Mouse (Mus musculus) forebrain, embryonic 14.5 days (tissue): ENCODE data around the gene Ccr3. TPM values are rescaled to one million over a fixed set of nuclear protein-coding genes. Genes with fewer than 3 reads are reported as not detected.
"Not testable (repeated sequence)": the region's sequence is repeated elsewhere in the genome, so short reads cannot be mapped to it uniquely, and the experiment has no call there.

ENCODE experiments used
- ATAC-seq: fragments of 200-750 bp; cut with Nextera tagmentation; 2 replicates; pipeline ENCODE4 v1.8.0; 2017; ENCODE audit warnings: mild to moderate bottlenecking, moderate library complexity
- DNase-seq: peaks from one replicate; pipeline ENCODE4 v3.0.0-alpha.2; 2015; ENCODE audit warnings: low spot score
- H3K27ac ChIP-seq: fragments of 300-500 bp; sonication (generic); 2 replicates; pipeline ENCODE4 v1.5.1; 2014; ENCODE audit warnings: low read depth, mild to moderate bottlenecking, control low read depth, low read length, moderate library complexity
- H3K27me3 ChIP-seq: fragments of 300-500 bp; sonication (generic); replicated peaks from 2 replicates; pipeline ENCODE4 v1.6.1; 2014; ENCODE audit warnings: low read length, control low read depth, mixed read lengths; ENCODE audit not compliant: control insufficient read depth, insufficient read depth
- H3K36me3 ChIP-seq: fragments of 300-500 bp; sonication (generic); 2 replicates; pipeline ENCODE4 v1.6.1; 2014; ENCODE audit warnings: low read length, control low read depth; ENCODE audit not compliant: control insufficient read depth, insufficient read depth
- H3K4me1 ChIP-seq: fragments of 300-500 bp; sonication (generic); 2 replicates; pipeline ENCODE4 v1.6.1; 2014; ENCODE audit warnings: antibody characterized with exemption, low read length, control low read depth; ENCODE audit not compliant: control insufficient read depth, insufficient read depth
- H3K4me2 ChIP-seq: fragments of 300-500 bp; sonication (generic); 2 replicates; pipeline ENCODE4 v1.6.1; 2014; ENCODE audit warnings: mild to moderate bottlenecking, control low read depth, low read length
- H3K4me3 ChIP-seq: fragments of 300-500 bp; sonication (generic); 2 replicates; pipeline ENCODE4 v1.5.1; 2014; ENCODE audit warnings: low read depth, low read length, control low read depth
- H3K9ac ChIP-seq: fragments of 300-500 bp; sonication (generic); 2 replicates; pipeline ENCODE4 v1.6.1; 2014; ENCODE audit warnings: mild to moderate bottlenecking, low read length, control low read depth, moderate library complexity
- H3K9me3 ChIP-seq: fragments of 300-500 bp; sonication (generic); replicated peaks from 2 replicates; pipeline ENCODE4 v1.6.1; 2016; ENCODE audit warnings: low read length, control low read depth, mixed read lengths; ENCODE audit not compliant: control insufficient read depth
- WGBS: fragments of 180-500 bp; shearing (Covaris S2); extraction: QIAGEN DNeasy Blood & Tissue Kit; methylation state at CpG from one replicate; pipeline ENCODE4 v1.1.7; 2014; 5-methylcytosine and 5-hydroxymethylcytosine counted together
- polyA plus RNA-seq: library from polyadenylated mRNA; unstranded; fragments of >200 nt; fragmentation: Nextera tagmentation; extraction: Ambion mirVana; gene quantifications from 2 replicates; pipeline ENCODE4 v1.2.1, GENCODE M21; 2014

Gene Ccr3
- polyA plus RNA-seq, 1 experiment from 2014 or later, result not detected

- not testable (repeated sequence) for ATAC-seq, H3K4me2 ChIP-seq, H3K36me3 ChIP-seq, H3K4me3 ChIP-seq, H3K9me3 ChIP-seq, H3K27ac ChIP-seq, DNase-seq, H3K4me1 ChIP-seq, H3K27me3 ChIP-seq, H3K9ac ChIP-seq
- WGBS, result 65% methylated on average over 3 of the region's 3 CpGs
Observed at GRCm38 (mm10) chr9:124061474-124062432, 40.0 kb downstream of the Ccr3 start.

- H3K9ac ChIP-seq, result no peak overlapping the region
- H3K27ac ChIP-seq, result no peak overlapping the region
- DNase-seq, result no peak
- no peaks in the 10 kb centered on the region for H3K27me3 ChIP-seq
- no peaks in the 10 kb centered on the region for H3K4me1 ChIP-seq
- H3K4me3 ChIP-seq, result no peak overlapping the region
- no peak overlapping the region for H3K4me2 ChIP-seq
- H3K36me3 ChIP-seq, result no peaks in the 10 kb centered on the region
- no peaks in the 10 kb centered on the region for H3K9me3 ChIP-seq
- ATAC-seq, result no peak
Observed at GRCm38 (mm10) chr9:124066572-124067103, 44.9 kb downstream of the Ccr3 start.

GRCm38 (mm10) chr9:124068098-124069058 is 46.6 kb downstream of the Ccr3 start:
- H3K9me3 ChIP-seq, result no peaks in the 10 kb centered on the region
- H3K4me2 ChIP-seq, result no peak overlapping the region
- H3K4me1 ChIP-seq, result no peaks in the 10 kb centered on the region
- no peaks in the 10 kb centered on the region for H3K27me3 ChIP-seq
- no peak overlapping the region for H3K9ac ChIP-seq
- WGBS, result 67% methylated on average over 2 of the region's 2 CpGs
- H3K27ac ChIP-seq, result no peak overlapping the region
- no peak overlapping the region for H3K4me3 ChIP-seq
- no peaks in the 10 kb centered on the region for H3K36me3 ChIP-seq
- DNase-seq (no peak), ATAC-seq (no peak)

- H3K4me3 ChIP-seq, result no peak overlapping the region
- H3K27ac ChIP-seq, result no peak overlapping the region
- H3K4me1 ChIP-seq, result no peaks in the 10 kb centered on the region
- DNase-seq, result no peak
- H3K27me3 ChIP-seq, result no peaks in the 10 kb centered on the region
- no peaks in the 10 kb centered on the region for H3K36me3 ChIP-seq
- 93% methylated on average over 1 of the region's 1 CpGs for WGBS
- no peak overlapping the region for H3K4me2 ChIP-seq
- H3K9me3 ChIP-seq, result no peaks in the 10 kb centered on the region
- ATAC-seq, result no peak
- no peak overlapping the region for H3K9ac ChIP-seq
Observed at GRCm38 (mm10) chr9:124071506-124071905, 49.7 kb downstream of the Ccr3 start.

- WGBS, result 54% methylated on average over 4 of the region's 4 CpGs
- Histone ChIP-seq H3K27ac (no peak overlapping the region), H3K9ac (no peak overlapping the region), H3K4me2 (no peak overlapping the region), H3K4me1 (no peaks in the 10 kb centered on the region), H3K27me3 (no peaks in the 10 kb centered on the region), H3K4me3 (no peak overlapping the region), H3K36me3 (no peaks in the 10 kb centered on the region), H3K9me3 (no peaks in the 10 kb centered on the region)
- ATAC-seq, result no peak
- DNase-seq, result no peak
Observed at GRCm38 (mm10) chr9:124079803-124080202, 58.0 kb downstream of the Ccr3 start.

GRCm38 (mm10) chr9:124080471-124080870 is 58.7 kb downstream of the Ccr3 start:
- ATAC-seq, H3K9ac ChIP-seq, H3K27me3 ChIP-seq, DNase-seq, H3K4me1 ChIP-seq, H3K4me3 ChIP-seq, H3K4me2 ChIP-seq, H3K36me3 ChIP-seq, H3K9me3 ChIP-seq, H3K27ac ChIP-seq: not testable (repeated sequence)
- 95% methylated on average over 12 of the region's 13 CpGs for WGBS

Other genes starting within 250 kb of the Ccr3 start
- gene Cxcr6, start 215.5 kb upstream of the Ccr3 start, polyA plus RNA-seq, result 0.09 TPM in 1 of 2 replicates, not detected in the other
- 5.2 and 6.9 TPM in 2 replicates for gene Fyco1, start 170.1 kb upstream of the Ccr3 start, polyA plus RNA-seq
- gene Xcr1, start 159.9 kb upstream of the Ccr3 start, polyA plus RNA-seq, result 0.06 and 0.09 TPM in 2 replicates
- 1.0 and 1.1 TPM in 2 replicates for gene Ccr1, start 53.3 kb upstream of the Ccr3 start, polyA plus RNA-seq
- not detected in 2 replicates for gene Ccr1l1, start 43.6 kb upstream of the Ccr3 start, polyA plus RNA-seq
- gene Ccr2, start 80.0 kb downstream of the Ccr3 start, polyA plus RNA-seq, result 0.12 and 0.22 TPM in 2 replicates
- 0.68 and 0.74 TPM in 2 replicates for gene Ccr5, start 99.6 kb downstream of the Ccr3 start, polyA plus RNA-seq